Comparison of ENCODE assay signal across 8 mouse cellular contexts in the genomic region with DNA sequence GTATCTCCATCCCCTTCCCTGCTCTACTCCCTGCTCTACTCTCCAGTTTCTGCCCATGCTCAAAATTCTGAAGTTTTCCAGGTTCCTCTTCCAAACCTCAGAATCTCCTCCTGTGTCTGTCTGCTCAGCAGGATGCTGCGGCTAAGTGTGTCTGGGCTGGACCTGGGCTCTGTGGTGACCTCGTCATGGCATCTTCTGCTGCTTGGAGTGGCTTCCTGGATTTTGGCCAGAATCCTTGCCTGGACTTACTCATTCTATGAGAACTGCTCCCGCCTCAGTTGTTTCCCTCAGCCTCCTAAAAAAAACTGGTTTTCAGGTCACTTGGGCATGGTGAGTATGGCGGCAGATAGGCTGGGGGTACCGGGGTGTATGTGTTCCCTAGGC. TPM values are rescaled to one million over a fixed set of nuclear protein-coding genes. Genes with fewer than 3 reads are reported as not detected.
DNase-seq lines count a peak whose midpoint lies in the region; ATAC-seq lines count a peak whose summit lies in the region.

No protein-coding gene starts in this region.

- H3K4me1 ChIP-seq in kidney, embryonic 16.5 days (ENCODE audit: insufficient read depth, low read length), result peaks cover 8% of the 10 kb centered on the region; the same call in 1 of the 2 replicates
- peaks cover 10% of the 10 kb centered on the region for H3K4me1 ChIP-seq in heart, embryonic 16.5 days (ENCODE audit: control insufficient read depth, insufficient read depth, low read length)
- no peaks in the 10 kb centered on the region for H3K4me1 ChIP-seq in liver, embryonic 15.5 days (replicated peaks)

- no peaks in the 10 kb centered on the region for H3K27me3 ChIP-seq in kidney, embryonic 16.5 days (ENCODE audit: insufficient read depth, low read length)
- H3K27me3 ChIP-seq in heart, embryonic 16.5 days (ENCODE audit: control insufficient read depth, insufficient read depth, low read length), result no peaks in the 10 kb centered on the region
- no peaks in the 10 kb centered on the region for H3K27me3 ChIP-seq in liver, embryonic 15.5 days

- no peaks in the 10 kb centered on the region for H3K9me3 ChIP-seq in kidney, embryonic 16.5 days (ENCODE audit: low read length)
- no peaks in the 10 kb centered on the region for H3K9me3 ChIP-seq in heart, embryonic 16.5 days (replicated peaks; ENCODE audit: control insufficient read depth, low read length)
- no peaks in the 10 kb centered on the region for H3K9me3 ChIP-seq in liver, embryonic 15.5 days (replicated peaks)

- H3K27ac ChIP-seq in kidney, embryonic 16.5 days (ENCODE audit: low read length), result 0 out of 2 replicates have a peak overlapping the region, but pooled peaks have one; percentile 25
- peak overlapping the region; percentile 74 for H3K27ac ChIP-seq in heart, embryonic 16.5 days (ENCODE audit: low read length)
- 0 out of 2 replicates have a peak overlapping the region, but pooled peaks have one; percentile 14 for H3K27ac ChIP-seq in liver, embryonic 15.5 days (replicated peaks)

- no peaks in the 10 kb centered on the region for H3K36me3 ChIP-seq in kidney, embryonic 16.5 days (ENCODE audit: insufficient read depth, low read length)
- H3K36me3 ChIP-seq in heart, embryonic 16.5 days (ENCODE audit: control insufficient read depth, insufficient read depth), result no peaks in the 10 kb centered on the region
- H3K36me3 ChIP-seq in liver, embryonic 15.5 days (replicated peaks), result no peaks in the 10 kb centered on the region

- peak overlapping the region; percentile 56 for H3K4me2 ChIP-seq in kidney, embryonic 16.5 days (replicated peaks; ENCODE audit: low read depth, low read length)
- peak overlapping the region; percentile 78 for H3K4me2 ChIP-seq in heart, embryonic 16.5 days (ENCODE audit: low read depth, low read length)
- peak overlapping the region; percentile 49 for H3K4me2 ChIP-seq in liver, embryonic 15.5 days

- H3K9ac ChIP-seq in kidney, embryonic 16.5 days (replicated peaks; ENCODE audit: low read length), result peak overlapping the region; percentile 64
- peak overlapping the region; percentile 72 for H3K9ac ChIP-seq in heart, embryonic 16.5 days (ENCODE audit: low read length)
- no peak overlapping the region for H3K9ac ChIP-seq in liver, embryonic 15.5 days

- DNase-seq in kidney, adult 8-10 months, result no peak
- peak; percentile 55 to 57 for DNase-seq in cerebellum, postnatal 10 days
- no peak for DNase-seq in ovary, postnatal 36 days (ENCODE audit: low spot score)
- DNase-seq in thymus, postnatal 36 days, result no peak
- DNase-seq in layer of hippocampus, postnatal 25 days (ENCODE audit: extremely low spot score in 1 of 2, low spot score in 1 of 2), result no peak

- peak; percentile 18; the same call in 1 of the 2 replicates for ATAC-seq in kidney, embryonic 16.5 days (ENCODE audit: low FRiP score, low TSS enrichment)
- no peak for ATAC-seq in heart, embryonic 16.5 days (replicated peaks; ENCODE audit: extremely low read depth, insufficient read depth, low FRiP score)
- no peak for ATAC-seq in liver, embryonic 15.5 days (ENCODE audit: insufficient read depth)

- WGBS in kidney, embryonic 16.5 days, result 61% methylated on average over 5 of the region's 5 CpGs
- WGBS in heart, embryonic 16.5 days, result 48% methylated on average over 5 of the region's 5 CpGs
- 42% methylated on average over 5 of the region's 5 CpGs for WGBS in liver, embryonic 15.5 days (ENCODE audit: insufficient replicate concordance)

- peak overlapping the region; percentile 55 for H3K4me3 ChIP-seq in kidney, embryonic 16.5 days (ENCODE audit: low read length)
- peak overlapping the region; percentile 65 for H3K4me3 ChIP-seq in heart, embryonic 16.5 days (ENCODE audit: low read length)
- peak overlapping the region; percentile 37 for H3K4me3 ChIP-seq in liver, embryonic 15.5 days (replicated peaks)

RNA-seq across cellular contexts. Expression of a gene that starts 0.5 kb away (rescaled TPM):
- 24.5 and 27.5 TPM in 2 replicates for polyA plus RNA-seq in kidney, embryonic 16.5 days (2015; fragmentation: Nextera tagmentation; extraction: Ambion mirVana)
- polyA plus RNA-seq in heart, embryonic 16.5 days (2015; fragmentation: Nextera tagmentation; extraction: Ambion mirVana), result 16.7 and 17.6 TPM in 2 replicates
- polyA plus RNA-seq in liver, embryonic 15.5 days (2015; fragmentation: Nextera tagmentation; extraction: Ambion mirVana), result 4.3 and 4.5 TPM in 2 replicates
- total RNA-seq in layer of hippocampus, postnatal 25 days (2021), result 10 to 100 TPM in 1 of 2 experiments, 1 to 10 TPM in 1; 7.0 to 10.3 TPM

RNA-seq across cellular contexts. Expression of a gene that starts 31.0 kb away (rescaled TPM):
- 7.4 and 10.4 TPM in 2 replicates for polyA plus RNA-seq in kidney, embryonic 16.5 days (2015; fragmentation: Nextera tagmentation; extraction: Ambion mirVana)
- 6.5 and 6.8 TPM in 2 replicates for polyA plus RNA-seq in heart, embryonic 16.5 days (2015; fragmentation: Nextera tagmentation; extraction: Ambion mirVana)
- polyA plus RNA-seq in liver, embryonic 15.5 days (2015; fragmentation: Nextera tagmentation; extraction: Ambion mirVana), result 0.64 and 0.85 TPM in 2 replicates
- total RNA-seq in layer of hippocampus, postnatal 25 days (2021), result 1 to 10 TPM; 3.4 to 6.0 TPM

Comparison
In these comparisons a context has a peak if more than half of its experiments do, and no peak if none do; other contexts are left out.
1. H3K27ac ChIP-seq: peak in every context shown above with its lines; median percentile 74 in heart, embryonic 16.5 days; 25 in kidney, embryonic 16.5 days; 14 in liver, embryonic 15.5 days.
2. DNase-seq: peak in cerebellum, postnatal 10 days (2 of 2); none in kidney, adult 8-10 months (0 of 2), ovary, postnatal 36 days (single experiment), thymus, postnatal 36 days (0 of 2) and layer of hippocampus, postnatal 25 days (0 of 2).
3. Peak in every context shown above with its lines, with median percentiles within 50 percentile points of each other: H3K4me2 ChIP-seq and H3K4me3 ChIP-seq.